Mouse (Mus musculus) c-Kit-positive CD71-positive TER-119-positive erythroid progenitor cells, embryonic 14.5 days (primary cell): ENCODE data around the gene Col1a1.

ENCODE experiments used
- DNase-seq: peaks from one replicate; pipeline ENCODE4 v3.0.0-alpha.2; 2013; ENCODE audit warnings: low spot score

Gene Col1a1

GRCm38 (mm10) chr11:94936045-94936444 is at the start of gene Col1a1:
Gene Col1a1, plus strand, starts transcription at chr11:94936224.
- no peak for DNase-seq

- no peak for DNase-seq
Observed at GRCm38 (mm10) chr11:94891155-94891554, 44.9 kb upstream of the Col1a1 start.

DNA sequence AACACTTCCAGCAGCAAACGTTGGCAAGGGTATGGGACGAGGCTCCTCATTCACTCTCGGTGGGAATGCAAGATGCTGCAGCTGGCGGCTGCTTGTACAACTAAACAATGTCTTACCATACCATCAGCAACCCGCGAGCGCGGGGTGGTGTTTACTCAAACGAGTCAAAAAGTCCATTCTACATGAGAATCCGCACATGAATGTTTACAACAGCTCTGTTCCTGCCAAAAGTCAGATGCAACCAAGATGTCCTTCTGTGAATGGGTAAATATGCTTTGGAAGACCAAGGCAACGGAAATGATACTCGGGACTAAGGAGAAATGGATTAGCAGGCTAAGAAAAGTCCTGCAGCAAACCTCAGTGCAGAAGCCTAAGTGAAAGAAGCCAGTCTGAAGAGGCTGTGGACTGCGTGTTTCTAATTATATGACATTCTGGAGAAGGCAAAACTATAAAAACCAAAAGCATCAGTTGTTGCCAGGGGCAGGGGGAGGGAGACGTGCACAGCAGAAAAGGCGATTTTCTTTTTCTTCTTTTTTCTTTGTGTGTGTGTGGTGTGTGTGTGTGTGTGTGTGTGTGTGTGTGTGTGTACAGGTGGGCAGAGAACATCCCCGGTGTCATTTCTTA is 39.2 kb upstream of the Col1a1 start:
- DNase-seq = no peak

GRCm38 (mm10) chr11:94901231-94901630 is 34.8 kb upstream of the Col1a1 start:
- DNase-seq = no peak

GRCm38 (mm10) chr11:94904306-94904705 is 31.7 kb upstream of the Col1a1 start:
- DNase-seq = no peak

- DNase-seq = no peak
Observed at GRCm38 (mm10) chr11:94910971-94911370, 25.1 kb upstream of the Col1a1 start.

- DNase-seq = no peak
Observed at GRCm38 (mm10) chr11:94912568-94912967, 23.5 kb upstream of the Col1a1 start.

GRCm38 (mm10) chr11:94913302-94914090 is 22.5 kb upstream of the Col1a1 start:
- DNase-seq = no peak

DNA sequence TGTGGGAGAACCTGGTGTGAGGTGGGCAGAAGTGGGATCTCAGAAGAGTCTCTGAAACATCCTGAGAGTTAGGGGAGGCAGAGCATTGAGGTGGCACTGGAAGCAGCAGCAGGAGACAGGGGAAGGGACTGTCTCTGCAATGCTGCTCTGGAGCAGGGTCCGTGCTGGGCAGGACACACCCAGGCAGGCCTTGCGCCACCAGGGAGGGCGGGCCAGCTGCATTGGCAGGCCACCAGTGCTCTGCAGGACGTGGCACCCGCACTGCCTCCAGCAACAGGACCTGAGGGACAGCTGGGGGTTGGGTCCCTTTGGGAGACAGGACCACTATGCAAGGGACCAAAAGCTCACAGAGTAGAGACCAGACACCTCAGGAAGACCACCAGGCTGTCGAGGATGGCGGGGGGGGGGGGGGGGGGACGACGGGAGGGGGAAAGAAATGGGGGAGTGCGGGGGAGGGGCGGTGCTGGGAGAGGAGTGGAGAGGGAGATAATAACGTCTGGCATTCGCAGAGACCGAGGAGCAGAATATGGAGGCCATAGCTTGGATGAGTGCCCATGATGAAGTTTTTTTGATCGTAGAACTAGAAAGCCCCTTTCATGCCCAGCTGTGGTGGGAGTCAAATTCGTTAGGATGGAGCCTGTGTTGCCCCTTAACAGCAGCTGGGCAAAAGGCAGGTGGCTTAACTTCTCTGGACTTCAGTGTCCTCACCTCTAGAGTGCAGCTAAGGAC is 20.2 kb upstream of the Col1a1 start:
- no peak for DNase-seq

DNA sequence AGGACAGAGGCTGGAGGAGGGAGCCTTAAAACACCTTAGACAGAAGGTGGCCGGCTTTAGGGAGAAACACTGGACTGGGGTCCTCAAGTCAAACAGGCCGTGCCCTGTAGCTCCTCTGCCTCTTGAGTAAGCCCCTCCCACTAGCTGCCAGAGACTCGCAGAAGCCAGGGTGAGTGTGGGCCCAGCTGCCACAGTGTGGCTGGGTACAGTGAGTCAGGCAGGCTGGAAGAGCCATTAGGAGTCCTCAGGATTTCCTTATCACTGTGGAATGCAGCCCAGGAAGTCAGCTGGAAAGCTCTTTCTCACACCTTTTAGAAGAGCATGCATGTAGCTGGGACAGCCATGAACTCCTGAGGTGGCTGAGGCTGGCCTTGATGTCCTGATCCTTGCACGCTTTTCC is 19.5 kb upstream of the Col1a1 start:
- no peak for DNase-seq

DNA sequence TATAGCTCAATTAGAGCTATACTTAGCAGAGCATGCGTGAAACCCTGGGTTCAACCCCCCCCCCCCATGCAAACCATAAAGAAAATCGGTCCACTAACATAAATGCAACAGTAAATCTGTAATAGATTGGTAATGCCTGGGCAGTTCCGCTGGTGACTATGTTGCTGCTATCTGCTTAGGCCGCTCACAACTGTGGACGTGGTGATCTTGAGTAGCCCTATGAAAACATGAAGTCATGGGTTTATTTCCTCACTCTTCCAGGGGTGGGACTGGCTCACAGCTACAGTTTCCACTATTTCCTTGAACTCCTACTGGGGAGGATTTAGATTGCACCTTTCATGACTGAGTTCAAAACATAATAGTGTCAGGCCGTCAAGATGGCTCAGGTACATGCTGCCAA is 18.3 kb upstream of the Col1a1 start:
- DNase-seq = no peak

- DNase-seq = no peak
Observed at GRCm38 (mm10) chr11:94920996-94921401, 15.0 kb upstream of the Col1a1 start.

- DNase-seq = no peak
Observed at GRCm38 (mm10) chr11:94924977-94925376, 11.0 kb upstream of the Col1a1 start.

- no peak for DNase-seq
Observed at GRCm38 (mm10) chr11:94926431-94926830, 9.6 kb upstream of the Col1a1 start.

- no peak for DNase-seq
Observed at GRCm38 (mm10) chr11:94927771-94928291, 8.2 kb upstream of the Col1a1 start.

DNA sequence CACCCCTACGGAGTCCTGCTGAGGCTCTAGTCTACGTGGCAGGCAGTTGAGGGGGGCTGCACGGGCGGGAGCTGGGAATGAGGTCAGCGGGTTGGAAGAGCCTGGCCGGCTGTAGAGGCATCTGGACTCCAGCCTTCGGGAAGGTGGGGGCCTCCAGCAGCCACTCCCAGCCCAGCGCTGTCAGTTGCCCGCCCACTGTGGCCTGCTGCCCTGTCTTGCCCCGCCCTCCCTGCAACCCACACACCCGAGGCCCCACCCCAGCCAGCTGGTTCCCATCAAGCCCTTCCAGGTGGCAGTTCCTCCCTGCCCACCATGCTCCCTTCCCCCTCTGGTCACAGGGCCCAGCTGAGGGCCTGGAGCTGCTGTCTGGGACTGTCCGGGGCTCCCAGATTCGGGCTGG is 7.2 kb upstream of the Col1a1 start:
- DNase-seq = no peak

- no peak for DNase-seq
Observed at GRCm38 (mm10) chr11:94929599-94929998, 6.4 kb upstream of the Col1a1 start.

DNA sequence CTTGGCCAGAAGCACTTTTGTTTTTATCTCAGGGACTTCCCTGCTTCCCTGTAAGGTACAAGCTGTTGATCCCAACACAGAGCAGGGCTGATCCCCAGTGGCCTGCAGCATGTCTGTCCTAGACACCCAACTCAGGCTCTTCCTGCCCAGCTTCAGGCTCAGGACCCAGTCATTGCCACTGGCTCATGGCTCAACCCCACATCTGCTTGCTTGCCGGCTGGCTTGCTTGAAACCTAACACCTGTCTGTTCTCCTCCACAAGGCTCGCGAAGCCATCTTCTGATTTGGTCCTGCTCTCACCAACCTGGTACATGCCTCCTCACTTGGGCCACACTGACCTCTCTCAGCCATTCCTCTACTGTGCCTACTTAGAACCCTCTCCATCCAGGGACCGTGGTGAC is 5.9 kb upstream of the Col1a1 start:
- no peak for DNase-seq

GRCm38 (mm10) chr11:94933584-94933983 is 2.4 kb upstream of the Col1a1 start:
- DNase-seq = no peak

- DNase-seq = no peak
Observed at GRCm38 (mm10) chr11:94934526-94934925, 1.5 kb upstream of the Col1a1 start.

DNA sequence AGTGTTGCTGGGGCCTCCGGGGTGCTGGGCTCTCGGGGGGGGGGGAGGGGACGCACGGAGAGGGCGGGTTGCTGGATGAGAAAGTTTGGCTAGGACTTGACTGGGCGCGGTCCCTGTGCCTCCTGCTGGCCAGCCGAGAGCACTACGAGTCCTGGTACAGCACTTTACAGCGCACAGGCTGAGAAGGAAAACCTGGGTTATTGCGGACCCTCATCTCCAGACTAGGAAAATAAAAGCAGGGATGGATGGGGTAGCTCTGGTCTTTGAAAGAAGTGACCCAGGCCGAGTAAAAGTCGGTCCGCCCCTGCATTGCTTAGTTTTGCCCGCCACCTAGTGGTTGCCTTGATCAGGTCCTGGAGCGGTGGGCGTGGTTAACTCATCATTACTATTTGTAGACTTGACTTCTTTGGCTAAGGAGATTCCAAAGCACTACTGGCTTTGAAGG is 849 bp downstream of the Col1a1 start:
- peak; percentile 75 for DNase-seq

GRCm38 (mm10) chr11:94937335-94937781 is 1.3 kb downstream of the Col1a1 start:
- DNase-seq = no peak

DNA sequence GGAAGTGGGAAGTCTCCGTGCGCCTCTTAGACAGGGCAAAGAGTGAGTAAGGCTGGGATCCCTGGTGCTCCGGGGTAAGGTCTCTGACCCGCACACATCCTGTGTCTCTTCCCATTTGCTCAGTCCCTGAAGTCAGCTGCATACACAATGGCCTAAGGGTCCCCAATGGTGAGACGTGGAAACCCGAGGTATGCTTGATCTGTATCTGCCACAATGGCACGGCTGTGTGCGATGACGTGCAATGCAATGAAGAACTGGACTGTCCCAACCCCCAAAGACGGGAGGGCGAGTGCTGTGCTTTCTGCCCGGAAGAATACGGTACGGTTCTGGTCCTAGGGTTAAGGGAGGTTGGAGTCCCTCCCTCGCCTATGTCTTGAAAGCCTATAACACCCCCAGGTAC is 1.8 kb downstream of the Col1a1 start:
- DNase-seq = no peak
